Mouse (Mus musculus) left cerebral cortex, postnatal 10 days (tissue): Measurements from ENCODE around the gene Tmem274. TPM values are rescaled to one million over a fixed set of nuclear protein-coding genes. Genes with fewer than 3 reads are reported as not detected.

ENCODE experiments used
- DNase-seq, 2 experiments: peaks; one replicate each; pipeline ENCODE4 v3.0.0; 2021 to 2022; ENCODE audit warnings: low spot score in 2 of 2, mixed read lengths in 1 of 2; ENCODE audit errors: extremely low spot score in 1 of 2
- intact Hi-C: fragments of 180-260 bp; cut with DNase I; formaldehyde crosslinking; loops from one replicate; pipeline ENCODE4 v1.15.1; 2025
- total RNA-seq, 2 experiments: library from RNA; stranded (reverse); gene quantifications; 2 replicates each; pipeline ENCODE4 v1.2.3; 2021

The Tmem274 gene
- total RNA-seq, 2 experiments from 2014 or later: not detected

DNA sequence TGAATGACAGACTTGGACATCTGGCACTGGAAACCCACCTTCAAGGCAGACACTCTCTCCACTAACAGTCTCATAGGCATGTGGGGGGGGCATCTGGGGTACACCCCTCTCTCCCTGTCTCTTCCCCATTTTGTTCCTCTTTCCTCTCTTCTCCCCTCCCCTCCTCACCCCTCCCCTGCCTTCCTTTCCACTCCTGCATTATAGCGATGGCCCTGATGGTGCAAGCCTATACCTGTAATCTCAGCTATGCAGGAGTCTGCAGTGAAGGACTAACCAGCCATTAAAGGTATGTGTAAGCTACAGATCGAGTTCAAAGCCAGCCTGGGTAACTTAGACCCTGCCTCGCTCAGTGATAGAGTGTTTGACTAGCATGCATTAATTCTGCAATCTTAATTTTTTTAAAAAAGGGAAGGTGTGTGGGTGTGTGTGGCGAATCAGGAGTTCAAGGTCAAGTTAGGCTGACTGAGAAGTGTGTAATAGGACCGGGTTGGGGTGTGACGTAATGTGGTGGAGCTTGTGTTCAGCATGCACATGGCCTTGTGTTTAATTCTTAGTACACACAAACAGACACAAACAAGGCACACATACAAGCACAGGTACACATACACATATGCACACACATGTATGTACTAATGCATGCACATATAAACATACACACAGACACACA is 14.7 kb upstream of the Tmem274 start:
- intact Hi-C loops: no loop called here
- DNase-seq: no peak

DNA sequence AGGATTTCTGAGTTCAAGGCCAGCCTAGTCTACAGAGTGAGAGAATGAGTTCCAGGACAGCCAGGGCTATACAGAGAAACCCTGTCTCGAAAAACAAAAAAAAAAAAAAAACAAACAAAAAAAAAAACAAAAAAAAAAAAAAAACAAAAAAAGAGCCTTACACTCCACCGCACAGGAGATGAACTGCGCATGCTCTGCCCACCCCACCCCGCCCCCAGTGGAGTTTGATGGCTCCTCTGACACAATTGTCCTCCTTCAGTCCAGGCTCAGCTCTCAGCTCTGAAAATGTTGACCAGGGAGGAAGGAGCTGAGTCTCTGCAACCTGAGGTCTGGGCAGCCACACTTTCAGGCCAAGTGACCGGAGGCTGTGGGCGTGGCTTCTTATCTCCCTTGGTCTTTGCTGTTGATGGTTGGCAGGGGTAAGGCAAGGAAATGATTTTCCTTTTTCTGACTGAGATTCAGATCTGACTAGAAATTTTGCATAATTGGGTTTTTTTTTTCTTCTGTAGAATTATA is 13.7 kb upstream of the Tmem274 start:
- DNase-seq: no peak
- intact Hi-C loops: no loop called here

DNA sequence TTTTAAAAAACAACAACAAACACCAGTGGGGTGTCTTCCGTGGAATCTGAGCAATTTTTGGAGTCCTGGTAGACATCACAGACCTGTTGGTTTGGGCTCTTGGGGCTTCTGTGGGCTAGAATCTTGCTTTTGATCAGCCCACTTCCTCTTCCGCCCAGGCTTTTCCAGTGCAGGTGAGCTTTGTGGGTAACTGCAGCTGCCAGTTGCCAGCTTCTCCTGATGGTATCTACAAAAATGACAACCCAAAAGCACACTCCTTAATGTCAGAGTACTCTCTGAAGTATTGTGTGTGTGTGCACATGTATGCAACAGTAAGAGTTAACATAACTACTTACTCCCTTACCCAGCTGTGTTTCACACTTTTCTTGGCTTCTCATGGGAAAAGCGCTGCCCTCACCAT is 7.6 kb upstream of the Tmem274 start:
- intact Hi-C loops: no loop called here

DNA sequence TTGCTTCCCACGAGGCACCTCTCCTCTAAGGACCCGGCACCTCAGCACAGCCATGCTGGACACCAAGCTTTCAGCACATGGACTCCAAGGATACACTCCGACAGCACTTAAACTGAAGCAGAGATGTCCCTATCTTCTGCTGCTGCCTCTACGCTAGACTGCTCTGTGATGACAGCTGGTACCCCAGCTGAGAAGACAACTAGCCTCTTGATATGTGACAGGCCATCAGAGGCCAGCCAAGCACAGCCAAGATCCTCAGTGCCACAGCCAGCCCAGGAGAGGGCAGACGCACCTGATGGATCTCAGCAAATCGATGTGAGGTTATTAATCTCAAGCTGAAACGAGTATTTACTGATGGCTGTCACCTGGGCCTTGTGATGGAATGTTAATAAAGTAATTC is 2.1 kb upstream of the Tmem274 start:
- DNase-seq: no peak
- intact Hi-C loops: no loop called here

More for the DNA sequence above, 7.6 kb upstream of the Tmem274 start:
- DNase-seq: no peak

DNA sequence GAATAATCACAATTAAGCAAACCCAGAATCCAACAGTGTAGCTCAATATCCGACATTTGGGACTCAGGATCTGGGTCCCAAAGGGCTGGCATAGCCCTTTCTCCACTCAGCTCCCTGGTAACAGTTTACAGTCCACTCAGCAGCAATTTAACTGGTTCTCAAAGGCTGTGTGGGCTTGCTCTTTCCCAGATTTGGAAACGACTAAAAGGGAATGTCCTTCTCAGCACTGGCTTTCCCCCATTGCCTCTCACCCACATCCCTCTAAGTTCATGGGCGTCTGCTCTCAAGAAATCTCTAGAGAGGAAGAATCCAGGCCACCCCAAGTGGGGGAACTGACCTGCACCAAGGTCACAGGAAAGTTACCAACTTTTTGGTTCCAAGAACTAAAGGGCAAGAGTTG is 7.4 kb downstream of the Tmem274 start:
- no peak for DNase-seq
- intact Hi-C loops: no loop called here

DNA sequence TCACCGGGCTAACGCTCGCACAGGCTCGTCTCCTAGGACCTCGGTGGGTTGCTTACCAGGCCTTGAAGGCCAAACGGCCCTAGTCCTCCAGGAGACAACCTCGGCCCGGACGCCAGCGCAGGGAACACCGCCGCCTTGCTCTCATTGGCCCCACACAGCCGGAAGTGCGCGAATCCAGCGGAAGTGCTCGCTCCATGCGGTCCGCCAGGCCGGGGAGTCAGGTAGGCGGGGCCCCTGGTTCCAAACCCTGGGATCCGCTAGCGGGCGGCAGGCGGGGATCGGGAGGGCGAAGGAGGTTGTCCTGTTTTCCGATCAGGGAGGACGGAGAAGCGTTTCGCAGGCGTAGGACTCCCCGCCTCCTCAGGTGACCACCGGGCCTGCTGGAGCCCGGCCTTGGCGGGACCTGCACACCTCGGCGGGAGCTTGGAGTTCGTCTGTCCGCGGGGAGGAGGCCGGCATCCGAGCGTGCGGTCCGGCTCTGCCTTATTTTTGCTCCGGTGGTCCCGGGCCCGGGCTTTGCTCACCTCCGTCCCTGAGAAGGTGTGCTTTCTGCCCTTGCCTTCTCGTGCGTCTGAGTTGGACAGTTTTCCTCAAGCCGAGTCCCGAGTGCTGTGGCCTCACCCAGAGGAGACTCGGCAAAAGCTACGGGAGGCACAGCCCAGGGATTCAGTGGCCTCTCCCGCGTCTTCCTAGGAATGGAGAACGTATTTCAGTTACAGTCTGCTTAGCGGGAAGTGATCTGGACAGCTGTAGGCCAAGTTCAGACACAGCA is 8.1 kb downstream of the Tmem274 start, which contains the start of the genes Nmnat1 and Lzic:
Gene Nmnat1, minus strand, starts transcription at position 150 of the 772 bp plus-strand sequence.
Gene Lzic, plus strand, starts transcription at position 177 of the 772 bp plus-strand sequence.
- intact Hi-C loops: loop anchor here (5.0 kb wide), 1 partner anchor 57 kb away; no protein-coding TSS in a partner anchor
- peak; percentile 92 to 97 for DNase-seq

DNA sequence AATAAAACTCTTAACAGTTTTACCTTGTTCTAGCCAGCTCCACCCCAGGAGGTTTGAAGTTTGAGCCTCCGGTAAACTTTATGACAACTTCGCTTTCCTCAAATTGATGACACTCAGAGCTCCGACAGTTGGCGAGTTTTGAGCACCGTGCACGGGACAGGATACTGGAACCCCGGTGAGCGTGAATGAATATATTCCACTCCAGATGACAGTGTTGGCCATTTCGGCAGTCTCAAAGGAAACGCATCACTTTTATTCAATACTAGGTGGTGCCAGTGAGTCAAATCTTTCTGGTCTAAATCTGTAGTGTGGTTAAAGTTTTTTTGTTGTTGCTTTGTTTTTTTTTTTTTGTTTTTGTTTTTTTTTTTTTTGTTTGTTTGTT is 8.6 kb downstream of the Tmem274 start:
- intact Hi-C loops: loop anchor here (5.0 kb wide), 1 partner anchor 56 kb away; no protein-coding TSS in a partner anchor
- peak in 1 of 2 experiments; percentile 11 for DNase-seq

DNA sequence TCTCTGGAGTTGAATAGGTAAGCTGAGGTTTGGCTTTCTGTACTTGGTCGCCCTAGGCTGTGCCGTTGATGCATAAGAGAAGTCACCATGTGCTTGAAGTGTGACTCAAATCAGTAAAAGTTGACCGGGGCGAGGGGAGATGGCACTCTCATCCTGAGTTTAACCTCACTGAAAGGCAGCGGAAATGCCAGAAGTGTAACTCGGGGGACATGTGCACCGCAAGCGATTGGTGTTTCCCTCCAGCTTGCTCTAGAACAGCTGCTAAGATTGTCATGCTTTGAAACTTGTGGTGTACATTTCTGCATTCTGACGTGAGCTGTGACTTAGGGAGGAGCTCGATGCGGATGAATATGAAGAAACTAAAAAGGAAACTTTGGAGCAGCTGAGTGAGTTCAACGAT is 10.6 kb downstream of the Tmem274 start:
- no peak for DNase-seq
- intact Hi-C loops: loop anchor here (5.0 kb wide), 1 partner anchor 55 kb away; no protein-coding TSS in a partner anchor

DNA sequence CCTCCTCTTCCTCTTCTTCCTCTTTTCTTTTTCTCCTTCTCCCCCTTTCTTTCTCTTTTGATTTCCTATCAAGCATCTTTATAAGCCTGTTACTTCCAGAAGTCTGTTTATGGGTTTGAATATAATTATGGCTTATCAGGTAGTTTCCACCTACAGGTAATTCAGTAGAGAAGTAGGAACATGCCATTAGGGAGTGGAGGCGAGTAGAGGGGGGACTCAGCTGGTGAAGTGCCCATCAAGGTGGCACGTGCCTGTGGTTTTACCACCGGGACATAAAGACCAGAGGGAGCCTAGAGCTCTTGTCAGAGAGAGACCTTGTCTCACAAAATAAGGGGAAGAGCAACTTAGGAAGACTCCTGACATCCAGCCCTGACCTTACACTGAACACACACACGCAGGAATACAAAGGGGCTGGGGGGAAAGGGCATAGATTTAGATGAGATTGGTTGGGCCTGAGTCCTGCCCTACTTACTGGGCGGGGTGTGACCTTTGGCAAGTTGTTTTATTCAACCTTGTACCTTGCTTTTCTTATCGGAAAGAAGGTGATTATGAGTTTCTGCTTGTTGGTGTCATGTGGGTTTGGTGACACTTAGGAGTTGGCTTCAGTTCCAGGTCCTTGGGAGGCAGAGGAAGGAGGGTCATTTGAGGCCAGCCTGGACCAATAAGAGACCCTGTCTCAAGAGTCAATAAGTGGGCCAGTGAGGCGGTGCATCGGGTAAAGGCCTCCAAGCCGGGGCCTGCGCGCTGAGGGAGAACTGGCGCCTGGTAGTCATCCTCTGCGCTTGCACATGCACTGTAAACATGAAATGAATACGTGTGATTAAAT is 12.4 kb downstream of the Tmem274 start:
- intact Hi-C loops: loop anchor here (5.0 kb wide), 1 partner anchor 53 kb away; no protein-coding TSS in a partner anchor
- DNase-seq: no peak

DNA sequence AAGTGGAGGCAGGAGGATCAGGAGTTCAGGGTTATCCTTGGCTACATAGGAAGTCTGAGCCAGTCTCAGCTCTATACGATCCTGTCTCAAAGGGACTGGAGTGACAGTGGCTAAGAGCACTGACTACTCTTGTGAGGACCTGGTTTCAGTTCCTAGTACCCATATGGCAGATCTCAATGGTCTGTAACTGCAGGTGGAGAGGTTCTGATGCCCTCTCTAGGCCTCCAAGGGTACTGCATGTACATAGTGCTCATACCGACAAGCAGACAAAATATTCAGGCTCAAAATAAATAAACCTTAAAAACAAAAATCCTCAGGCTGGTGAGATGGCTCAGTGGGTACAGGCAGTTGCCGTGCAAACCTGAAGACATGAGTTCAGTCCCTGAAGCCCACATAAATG is 14.0 kb downstream of the Tmem274 start:
- DNase-seq: no peak
- intact Hi-C loops: no loop called here

DNA sequence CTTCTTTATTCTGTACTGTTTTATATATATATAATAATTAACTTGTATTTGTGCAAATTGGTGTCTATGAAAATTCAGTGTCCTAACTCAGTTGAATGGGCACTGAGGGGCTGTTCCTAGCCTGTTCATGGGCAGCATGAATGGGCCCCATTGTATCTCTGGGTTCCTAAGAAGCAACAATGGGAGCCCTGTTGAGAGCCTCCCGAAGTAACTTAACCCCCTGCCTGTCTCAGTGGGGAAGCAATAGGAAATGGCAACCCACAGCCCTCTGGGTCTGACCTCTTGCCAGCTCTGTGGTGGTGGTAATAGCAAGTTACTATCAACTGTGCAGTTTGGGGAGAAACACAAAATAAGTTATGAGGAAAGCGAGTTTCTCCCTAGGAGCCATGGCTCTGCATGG is 19.4 kb downstream of the Tmem274 start:
- peak in 1 of 2 experiments; percentile 43 for DNase-seq
- intact Hi-C loops: no loop called here

DNA sequence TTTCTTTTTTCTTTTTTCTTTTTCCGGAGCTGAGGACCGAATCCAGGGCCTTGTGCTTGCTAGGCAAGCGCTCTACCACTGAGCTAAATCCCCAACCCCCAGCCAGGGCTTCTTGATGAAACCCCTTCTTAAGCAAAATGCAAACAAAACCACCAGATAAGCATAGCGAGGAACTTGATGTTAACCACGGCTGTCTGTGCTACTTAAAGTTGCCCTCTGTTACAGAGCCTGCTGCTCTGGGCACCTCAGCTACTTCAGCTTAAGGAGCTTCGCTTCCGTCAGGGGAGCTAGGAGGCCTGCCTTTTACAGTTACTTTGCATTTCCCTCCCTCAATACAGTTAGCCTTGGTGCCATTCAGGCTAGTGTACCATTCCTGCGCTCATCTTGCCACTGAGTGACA is 21.7 kb downstream of the Tmem274 start:
- DNase-seq: no peak
- intact Hi-C loops: no loop called here

DNA sequence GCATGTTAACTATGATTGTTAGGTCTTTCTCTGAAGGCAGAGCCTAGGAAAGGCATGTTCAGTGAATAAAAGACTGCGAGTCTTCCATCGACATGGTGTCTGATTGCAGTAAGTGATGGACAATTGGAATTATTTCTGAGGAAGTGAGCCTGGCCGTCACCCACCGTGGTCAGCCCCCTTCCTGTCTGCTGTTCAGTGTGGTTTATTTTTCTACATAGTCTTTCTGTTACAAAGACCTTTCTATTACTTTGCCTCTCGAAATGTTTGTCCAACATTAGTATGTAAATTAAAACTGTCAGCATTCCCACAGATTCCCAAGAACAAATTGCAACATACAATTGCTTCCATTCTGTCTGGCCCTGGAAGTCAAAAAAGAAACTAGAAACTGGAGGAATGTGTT is 22.6 kb downstream of the Tmem274 start:
- intact Hi-C loops: no loop called here
- no peak for DNase-seq

DNA sequence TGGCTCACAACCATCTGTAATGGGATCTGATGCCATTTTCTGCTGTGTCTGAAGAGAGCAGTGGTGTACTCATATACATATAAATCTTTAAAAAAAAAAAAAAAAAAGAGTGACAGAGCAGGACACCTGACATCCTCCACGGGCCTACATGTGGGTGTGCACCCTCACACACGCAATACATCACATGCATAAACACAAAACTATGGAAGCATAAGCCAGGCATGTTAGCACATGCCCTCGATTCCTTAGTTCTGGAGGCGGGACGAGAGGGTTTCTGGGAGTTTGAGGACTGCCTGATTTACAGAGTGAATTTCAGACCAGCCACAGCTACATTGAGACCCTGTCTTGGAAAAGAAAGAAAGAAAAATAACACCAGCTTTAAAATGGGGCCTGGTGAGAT is 27.2 kb downstream of the Tmem274 start:
- intact Hi-C loops: no loop called here
- no peak for DNase-seq

DNA sequence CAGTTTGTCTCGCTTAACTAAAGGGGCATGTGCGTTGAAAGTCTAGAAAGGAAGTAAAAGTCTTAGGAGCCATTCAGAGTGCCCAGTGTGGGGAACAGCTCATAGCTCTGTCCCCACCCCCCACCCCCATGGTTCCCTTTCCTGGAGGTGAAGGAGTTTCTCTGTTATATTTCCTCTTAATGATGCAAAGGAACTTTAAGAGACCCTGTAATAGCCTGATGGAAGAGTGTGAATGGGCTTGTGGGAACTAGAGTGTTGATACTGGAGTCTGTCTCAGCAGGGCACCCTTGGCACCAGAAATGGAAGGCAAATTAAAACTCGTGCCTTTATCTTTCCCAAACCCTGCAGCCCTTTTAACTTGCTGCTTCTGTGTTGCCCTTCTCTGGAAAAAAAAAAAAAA is 27.7 kb downstream of the Tmem274 start:
- no peak for DNase-seq
- intact Hi-C loops: no loop called here

DNA sequence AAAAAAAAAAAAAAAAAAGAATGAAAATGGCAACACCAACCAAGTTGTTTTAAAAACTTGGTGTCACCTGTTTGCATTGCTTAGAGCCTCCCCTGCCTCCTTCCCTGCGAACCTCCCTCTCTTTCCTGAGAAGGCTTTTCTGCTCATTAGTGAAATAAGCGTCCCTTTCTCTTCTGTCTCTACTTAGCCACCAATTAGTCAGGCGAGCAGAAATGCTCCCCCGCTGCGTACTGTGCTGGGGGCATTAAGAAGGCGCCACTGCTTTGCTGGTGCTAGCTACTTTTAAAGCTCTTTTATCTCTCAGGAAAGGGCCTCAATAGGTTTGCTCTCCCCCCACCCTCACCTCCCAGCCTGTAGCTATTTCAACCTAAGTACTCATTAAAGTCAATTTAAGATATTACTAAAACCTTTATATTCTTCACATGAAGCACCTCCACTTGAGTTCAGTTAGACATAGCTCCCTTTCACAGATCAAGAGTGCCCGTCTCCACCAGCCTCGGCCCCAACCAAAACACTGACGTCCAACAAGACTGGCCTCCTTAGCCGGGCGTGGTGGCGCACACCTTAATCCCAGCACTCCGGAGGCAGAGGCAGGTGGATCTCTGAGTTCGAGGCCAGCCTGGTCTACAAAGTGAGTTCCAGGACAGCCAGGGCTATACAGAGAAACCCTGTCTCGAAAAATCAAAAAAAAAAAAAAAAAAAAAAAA is 28.2 kb downstream of the Tmem274 start:
- no peak for DNase-seq
- intact Hi-C loops: no loop called here

DNA sequence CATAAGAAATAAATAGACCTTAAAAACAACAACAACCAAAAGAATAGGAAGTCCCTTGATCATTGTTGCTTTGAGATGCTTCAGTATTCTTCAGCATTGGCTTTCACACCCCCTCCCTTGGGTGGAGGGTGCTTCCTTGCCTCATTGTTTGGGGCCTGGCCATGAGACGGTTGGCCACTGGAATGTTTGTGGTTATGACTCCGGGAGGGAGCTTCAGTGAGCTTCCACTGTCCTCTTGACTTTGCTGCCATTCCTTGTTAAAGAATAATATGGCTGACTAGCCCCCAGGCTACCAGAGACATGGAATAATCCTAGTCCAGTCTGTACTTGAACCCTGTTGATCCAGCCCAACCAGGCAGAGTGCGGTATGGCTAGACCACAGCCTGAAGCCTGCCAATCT is 29.7 kb downstream of the Tmem274 start:
- intact Hi-C loops: no loop called here
- DNase-seq: no peak

DNA sequence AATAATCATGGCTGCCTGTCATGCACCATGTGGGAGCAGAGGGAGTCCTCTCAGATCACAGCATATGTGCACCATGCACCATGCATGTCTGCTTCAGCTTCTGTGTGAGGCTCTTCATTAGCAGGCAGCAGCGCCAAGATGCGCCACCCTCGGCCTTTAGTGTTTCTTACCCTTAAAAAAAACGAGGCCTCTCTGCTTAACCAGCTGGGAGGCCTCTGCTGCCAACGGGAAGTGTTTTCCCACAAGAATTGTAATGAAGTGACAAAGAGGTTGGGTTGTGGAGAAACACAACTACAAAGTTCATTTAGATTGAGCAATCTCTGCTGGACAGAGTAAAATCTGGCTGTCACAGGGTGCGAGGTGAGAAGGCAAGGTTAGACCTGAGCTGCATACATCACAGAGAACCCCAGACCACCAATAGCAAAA is 34.1 kb downstream of the Tmem274 start:
- no peak for DNase-seq
- intact Hi-C loops: no loop called here
